Mouse (Mus musculus): ENCODE measurements around the gene Plxdc1.

GRCm38 (mm10) chr11:98008087-98008486 lies 21.8 kb upstream of the Plxdc1 start:
- TF ChIP-seq CTCF (IDR thresholded peaks at IDR 0.05; ENCODE audit: low read depth, low read length), result no peak
- TF ChIP-seq POLR2A (IDR thresholded peaks at IDR 0.05; ENCODE audit: insufficient read depth, low read length), result no peak
- TF ChIP-seq EP300 (IDR thresholded peaks at IDR 0.05; ENCODE audit: insufficient read depth, low read depth, low read length), result no peak
